Mouse (Mus musculus) hematopoietic stem cell, adult 5-6 weeks (primary cell): Measurements from ENCODE around the gene Sox30. TPM values are rescaled to one million over a fixed set of nuclear protein-coding genes. Genes with fewer than 3 reads are reported as not detected.
A peak's percentile ranks its signal among the peaks of the same experiment; 100 is the strongest.

ENCODE experiments used
- ATAC-seq, 2 experiments: fragments of 125-278 bp in 1 of 2; replicated peaks in 1 of 2; 2 replicates each; pipeline ENCODE4 v1.8.0; 2016 to 2017; ENCODE audit warnings: inconsistent platforms in 2 of 2, mild to moderate bottlenecking in 2 of 2, moderate number of reproducible peaks in 2 of 2, low read depth in 1 of 2, moderate TSS enrichment in 1 of 2; ENCODE audit not compliant: low FRiP score in 2 of 2, poor library complexity in 2 of 2, severe bottlenecking in 2 of 2, insufficient read depth in 1 of 2, low TSS enrichment in 1 of 2
- total RNA-seq: library from RNA; stranded (forward); fragments of 172-1452, 232-1000 nt; gene quantifications from 2 replicates; pipeline ENCODE4 v1.2.3, GENCODE M21; 2017

Gene Sox30
- total RNA-seq, result not detected in 2 replicates

GRCm38 (mm10) chr11:45979946-45980892 lies at the start of gene Sox30:
Gene Sox30, plus strand, starts transcription at chr11:45980310.
- peak; percentile 56 to 75 for ATAC-seq

GRCm38 (mm10) chr11:45932771-45933170 lies 47.3 kb upstream of the Sox30 start:
- ATAC-seq, result no peak

- no peak for ATAC-seq
Measured at GRCm38 (mm10) chr11:45937478-45937877, 42.6 kb upstream of the Sox30 start.

- no peak for ATAC-seq
Measured at GRCm38 (mm10) chr11:45938917-45939316, 41.2 kb upstream of the Sox30 start.

- ATAC-seq, result no peak
Measured at GRCm38 (mm10) chr11:45942281-45942680, 37.8 kb upstream of the Sox30 start.

GRCm38 (mm10) chr11:45943108-45943705 lies 36.9 kb upstream of the Sox30 start:
- ATAC-seq, result no peak

GRCm38 (mm10) chr11:45943891-45944642 lies 36.0 kb upstream of the Sox30 start:
- peak; percentile 7 to 26; a peak in 3 of 4 replicates for ATAC-seq

- ATAC-seq, result peak; percentile 92 to 96
Measured at GRCm38 (mm10) chr11:45944643-45945156, 35.4 kb upstream of the Sox30 start, which contains the start of gene Lsm11. Gene Lsm11, minus strand, starts transcription at chr11:45944935.

GRCm38 (mm10) chr11:45946796-45947195 lies 33.3 kb upstream of the Sox30 start:
- ATAC-seq, result no peak

- ATAC-seq, result no peak
Measured at GRCm38 (mm10) chr11:45947491-45947890, 32.6 kb upstream of the Sox30 start.

- ATAC-seq, result peak; percentile 98 to 99
Measured at GRCm38 (mm10) chr11:45955127-45955627, 24.9 kb upstream of the Sox30 start, which contains the start of gene Thg1l. Gene Thg1l, minus strand, starts transcription at chr11:45955494.

- ATAC-seq, result 0 out of 4 replicates have a peak, but pooled peaks of 1 of the 2 experiments have one; percentile 24
Measured at GRCm38 (mm10) chr11:45959598-45959997, 20.5 kb upstream of the Sox30 start.

- no peak for ATAC-seq
Measured at GRCm38 (mm10) chr11:45960003-45960402, 20.1 kb upstream of the Sox30 start.

- ATAC-seq, result no peak
Measured at GRCm38 (mm10) chr11:45966896-45967295, 13.2 kb upstream of the Sox30 start.

GRCm38 (mm10) chr11:45968466-45968865 lies 11.6 kb upstream of the Sox30 start:
- no peak for ATAC-seq

- no peak for ATAC-seq
Measured at GRCm38 (mm10) chr11:45973635-45974034, 6.5 kb upstream of the Sox30 start.

GRCm38 (mm10) chr11:45974466-45974865 lies 5.6 kb upstream of the Sox30 start:
- ATAC-seq, result no peak
